Mouse (Mus musculus) splenic B cell, adult 2 months (primary cell): ENCODE measurements around the gene Slco3a1.

Experiments
- DNase-seq: peaks from one replicate; pipeline ENCODE4 v3.0.0-alpha.2; 2011; ENCODE audit warnings: low read depth, low spot score
- H3K27me3 ChIP-seq: 2 replicates; pipeline ENCODE4 v1.6.1; 2012; ENCODE audit warnings: mild to moderate bottlenecking, low read length, moderate library complexity, mixed read lengths; ENCODE audit not compliant: control insufficient read depth, poor library complexity, insufficient read depth, severe bottlenecking
- H3K36me3 ChIP-seq: 2 replicates; pipeline ENCODE4 v1.6.1; 2012; ENCODE audit warnings: mild to moderate bottlenecking, low read length, moderate library complexity, mixed read lengths; ENCODE audit not compliant: control insufficient read depth, poor library complexity, insufficient read depth, severe bottlenecking

Gene Slco3a1

DNA sequence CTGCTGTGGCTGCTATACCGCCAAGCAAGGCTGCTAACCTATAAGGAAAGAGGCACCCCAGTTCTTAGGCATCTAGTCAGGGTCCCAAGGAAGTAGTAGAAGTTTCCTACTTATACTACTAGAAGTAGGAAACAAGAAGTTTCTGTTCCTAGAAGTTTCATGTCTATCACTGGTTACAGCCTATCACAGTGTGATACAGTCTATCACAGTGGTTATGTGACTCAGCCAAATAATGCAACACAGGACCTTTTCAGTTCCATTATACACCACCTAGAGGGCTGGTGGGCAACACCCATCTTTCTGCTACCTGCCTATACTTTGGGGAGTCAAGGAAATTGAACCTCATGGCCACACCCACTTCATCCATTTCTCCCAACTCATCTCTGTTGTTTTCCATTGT, 104.8 kb downstream of the Slco3a1 start:
- Histone ChIP-seq H3K27me3 (no peaks in the 10 kb centered on the region), H3K36me3 (no peaks in the 10 kb centered on the region)
- no peak for DNase-seq

- DNase-seq, result no peak
- no peaks in the 10 kb centered on the region for H3K36me3 ChIP-seq
- H3K27me3 ChIP-seq, result no peaks in the 10 kb centered on the region
Observed at GRCm38 (mm10) chr7:74447781-74448180, 106.8 kb downstream of the Slco3a1 start.

- no peaks in the 10 kb centered on the region for H3K27me3 ChIP-seq
- no peak for DNase-seq
- H3K36me3 ChIP-seq, result no peaks in the 10 kb centered on the region
Observed at GRCm38 (mm10) chr7:74445148-74445547, 109.4 kb downstream of the Slco3a1 start.

GRCm38 (mm10) chr7:74442380-74442779, 112.2 kb downstream of the Slco3a1 start:
- DNase-seq, result no peak
- no peaks in the 10 kb centered on the region for H3K36me3 ChIP-seq
- H3K27me3 ChIP-seq, result no peaks in the 10 kb centered on the region

- Histone ChIP-seq H3K36me3 (no peaks in the 10 kb centered on the region), H3K27me3 (no peaks in the 10 kb centered on the region)
- DNase-seq, result no peak
Observed at GRCm38 (mm10) chr7:74437534-74437933, 117.0 kb downstream of the Slco3a1 start.

GRCm38 (mm10) chr7:74436642-74437041, 117.9 kb downstream of the Slco3a1 start:
- DNase-seq, result no peak
- H3K27me3 ChIP-seq, result no peaks in the 10 kb centered on the region
- H3K36me3 ChIP-seq, result no peaks in the 10 kb centered on the region

- Histone ChIP-seq H3K27me3 (no peaks in the 10 kb centered on the region), H3K36me3 (no peaks in the 10 kb centered on the region)
- DNase-seq, result no peak
Observed at GRCm38 (mm10) chr7:74432950-74433349, 121.6 kb downstream of the Slco3a1 start.

DNA sequence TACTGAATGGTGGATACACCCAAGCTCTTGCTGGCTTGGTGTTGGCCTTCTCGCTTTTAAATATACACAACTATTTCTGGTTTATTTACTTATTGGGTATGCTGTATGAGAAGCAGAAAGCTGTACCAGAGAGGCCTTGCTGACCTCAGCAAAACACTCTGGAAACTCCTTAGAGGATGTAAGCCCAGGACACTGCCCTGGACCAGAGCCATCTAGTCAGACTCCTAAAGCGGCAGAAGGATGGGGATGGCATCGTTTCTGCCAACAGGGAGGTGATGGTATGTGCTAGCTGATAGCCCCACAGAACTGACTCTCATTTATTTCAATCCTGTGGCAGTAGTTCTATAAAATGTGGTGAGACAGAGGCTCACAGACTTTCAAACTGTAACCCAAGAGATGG, 125.3 kb downstream of the Slco3a1 start:
- Histone ChIP-seq H3K36me3 (no peaks in the 10 kb centered on the region), H3K27me3 (no peaks in the 10 kb centered on the region)
- DNase-seq, result no peak

DNA sequence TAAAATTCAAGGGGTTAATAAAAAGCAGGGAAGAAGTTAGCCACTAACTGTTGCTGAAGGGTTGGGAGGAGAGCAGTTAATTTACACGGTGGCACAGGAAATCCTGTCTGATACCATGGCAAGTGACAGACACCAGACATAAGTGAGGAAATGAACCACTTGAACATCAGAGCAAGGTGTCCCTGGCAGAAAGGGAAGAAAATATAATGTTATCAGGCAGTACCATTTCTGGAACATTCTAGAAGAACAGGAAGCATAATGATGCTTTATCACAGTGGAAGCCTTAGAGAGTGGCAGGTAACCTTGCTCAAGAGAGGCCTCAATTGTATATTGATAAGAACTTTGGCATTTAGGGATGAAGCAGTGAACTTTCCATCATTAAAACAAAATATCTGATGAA, 127.4 kb downstream of the Slco3a1 start:
- no peak for DNase-seq
- H3K36me3 ChIP-seq, result no peaks in the 10 kb centered on the region
- no peaks in the 10 kb centered on the region for H3K27me3 ChIP-seq

DNA sequence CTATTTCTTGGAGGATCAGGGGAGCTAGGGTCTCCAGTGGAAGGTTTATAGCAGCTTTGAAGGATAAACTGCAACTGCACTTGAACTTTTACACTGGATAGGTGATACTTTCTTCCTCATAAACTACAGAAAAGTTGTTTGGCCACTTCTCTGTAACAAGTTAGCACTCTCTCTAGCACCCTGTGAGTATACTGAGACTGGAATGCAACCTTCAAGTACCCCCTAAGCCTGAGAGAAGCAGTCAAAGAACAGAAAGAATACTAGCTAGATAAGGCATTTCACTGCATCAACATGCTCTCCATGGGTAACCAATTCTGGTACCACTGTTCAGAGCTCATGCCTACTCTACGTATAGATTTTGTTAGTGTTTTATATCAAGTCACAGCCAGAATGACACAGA, 128.6 kb downstream of the Slco3a1 start:
- DNase-seq, result no peak
- Histone ChIP-seq H3K27me3 (no peaks in the 10 kb centered on the region), H3K36me3 (no peaks in the 10 kb centered on the region)

DNA sequence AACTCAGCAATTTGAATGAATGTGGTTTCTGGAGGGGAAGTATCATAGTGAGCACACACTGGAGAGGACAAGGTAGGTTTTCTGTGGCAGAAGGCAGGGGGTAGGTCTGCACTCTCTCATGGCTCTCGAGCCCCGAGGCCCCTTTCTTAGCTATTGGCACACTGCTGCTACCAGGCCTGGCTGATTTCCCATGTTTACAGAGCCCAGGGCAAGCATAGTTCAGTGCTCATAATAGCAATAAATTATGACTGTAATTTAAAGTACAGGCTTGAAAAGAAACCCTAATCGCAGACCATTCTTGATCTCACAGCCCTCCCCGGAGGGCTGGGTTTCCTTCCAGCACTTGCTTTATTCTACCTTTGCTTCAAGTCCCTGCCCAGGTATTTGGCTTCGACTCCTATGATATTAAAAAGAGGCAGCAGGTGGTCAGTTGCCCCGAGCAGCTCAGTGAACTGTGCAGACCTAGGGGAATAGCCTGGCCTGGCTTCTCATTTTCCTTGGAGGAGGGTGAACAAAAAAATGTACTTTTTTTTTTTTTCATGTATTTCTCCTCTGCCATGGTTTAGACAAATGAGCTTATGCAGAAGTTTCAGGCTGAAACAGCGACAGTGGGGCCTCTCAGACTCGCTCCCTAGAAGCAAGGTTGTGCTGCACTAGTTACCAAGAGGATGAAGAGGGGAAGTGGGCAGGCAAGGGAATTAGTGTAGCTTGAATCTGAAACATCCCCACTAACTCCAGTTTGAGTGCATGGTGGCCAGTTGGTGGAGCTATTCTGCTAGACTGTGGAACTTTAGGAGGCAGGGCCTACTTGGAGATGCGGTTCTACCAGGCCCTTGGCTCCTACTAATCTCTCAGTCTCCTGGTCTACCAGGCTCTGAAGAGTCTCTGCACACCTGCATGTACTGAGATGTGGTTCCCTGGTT, 130.4 kb downstream of the Slco3a1 start:
- DNase-seq, result no peak
- Histone ChIP-seq H3K36me3 (no peaks in the 10 kb centered on the region), H3K27me3 (no peaks in the 10 kb centered on the region)

DNA sequence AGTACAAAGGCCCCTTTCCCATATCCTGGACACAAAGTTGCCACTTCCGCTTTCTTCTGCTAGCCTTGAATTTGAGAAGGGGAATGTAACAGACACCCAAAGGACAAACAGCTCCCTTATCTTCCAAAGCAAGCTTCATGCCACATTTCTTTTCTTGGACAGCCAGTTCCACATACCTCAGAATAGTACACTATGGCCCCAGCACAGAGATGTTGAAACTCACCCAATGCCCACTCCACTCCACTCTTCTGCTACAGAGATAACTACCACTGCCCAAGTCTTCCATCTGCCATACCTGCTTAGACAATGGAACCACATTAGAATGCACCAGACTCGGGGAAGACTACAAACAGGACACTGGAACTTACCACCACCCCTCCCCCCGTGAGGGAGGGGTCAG, 131.3 kb downstream of the Slco3a1 start:
- H3K36me3 ChIP-seq, result no peaks in the 10 kb centered on the region
- no peak for DNase-seq

DNA sequence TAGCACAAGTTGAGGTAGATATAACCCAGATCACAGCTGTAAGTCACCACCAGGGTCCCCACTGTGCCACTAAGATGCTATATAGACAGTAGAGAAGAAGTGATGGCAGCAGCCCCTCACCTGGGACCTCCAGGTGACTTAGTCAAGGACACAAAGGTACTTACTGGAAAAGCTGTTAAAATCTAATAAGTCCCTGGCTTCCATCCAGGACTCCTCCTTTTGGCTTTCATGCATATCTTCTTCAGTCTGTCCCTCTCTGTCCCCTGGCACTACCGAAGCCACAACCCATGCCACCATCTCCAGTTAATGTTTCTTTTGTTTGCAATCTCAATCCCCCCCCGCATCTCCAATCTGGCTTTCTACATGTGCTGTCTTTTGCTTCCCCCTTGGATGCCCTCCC, 131.8 kb downstream of the Slco3a1 start:
- Histone ChIP-seq H3K27me3 (no peaks in the 10 kb centered on the region), H3K36me3 (no peaks in the 10 kb centered on the region)
- no peak for DNase-seq

More for the DNA sequence above, 131.3 kb downstream of the Slco3a1 start:
- H3K27me3 ChIP-seq, result no peaks in the 10 kb centered on the region

GRCm38 (mm10) chr7:74422002-74422401, 132.6 kb downstream of the Slco3a1 start:
- no peak for DNase-seq
- no peaks in the 10 kb centered on the region for H3K27me3 ChIP-seq
- no peaks in the 10 kb centered on the region for H3K36me3 ChIP-seq

DNA sequence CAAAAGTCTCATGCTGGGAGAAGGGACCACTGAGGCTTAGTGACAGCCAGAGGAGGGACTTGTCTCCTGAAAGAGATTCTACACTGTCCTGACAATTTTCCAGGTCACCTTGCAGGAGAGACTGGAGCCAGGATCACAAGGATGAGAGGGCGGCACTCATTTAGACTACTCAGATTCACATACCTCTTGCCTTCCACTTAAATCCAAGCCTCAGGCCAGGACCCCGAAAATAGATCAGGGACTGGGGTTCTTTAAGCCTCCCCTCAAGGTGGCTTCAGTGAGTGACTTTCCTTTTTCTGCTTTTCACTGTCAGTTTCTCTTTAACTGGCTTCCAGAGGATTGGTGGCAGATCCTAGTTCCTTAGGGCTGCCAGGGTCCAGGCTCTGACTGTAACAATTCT, 133.0 kb downstream of the Slco3a1 start:
- H3K27me3 ChIP-seq, result no peaks in the 10 kb centered on the region
- DNase-seq, result no peak
- H3K36me3 ChIP-seq, result no peaks in the 10 kb centered on the region

GRCm38 (mm10) chr7:74419706-74420105, 134.9 kb downstream of the Slco3a1 start:
- DNase-seq, result no peak
- Histone ChIP-seq H3K36me3 (no peaks in the 10 kb centered on the region), H3K27me3 (no peaks in the 10 kb centered on the region)
